Mouse (Mus musculus): Measurements from ENCODE around the gene Lypla2.
"Not testable (repeated sequence)": the region's sequence is repeated elsewhere in the genome, so short reads cannot be mapped to it uniquely, and the experiment has no call there.

The Lypla2 gene

GRCm38 (mm10) chr4:135946659-135947301 is 25.6 kb downstream of the Lypla2 start:
- peak; percentile 37 for DNase-seq

- peak; percentile 96 for DNase-seq
Observed at GRCm38 (mm10) chr4:135946278-135946658, 26.2 kb downstream of the Lypla2 start, which contains the start of gene Hmgcl. Gene Hmgcl, plus strand, starts transcription at chr4:135946448.

GRCm38 (mm10) chr4:135945706-135946105 is 26.7 kb downstream of the Lypla2 start:
- no peak for DNase-seq

- no peak for DNase-seq
Observed at GRCm38 (mm10) chr4:135943389-135943788, 29.0 kb downstream of the Lypla2 start.

GRCm38 (mm10) chr4:135942193-135942592 is 30.2 kb downstream of the Lypla2 start:
- DNase-seq = no peak

GRCm38 (mm10) chr4:135941026-135941425 is 31.4 kb downstream of the Lypla2 start:
- DNase-seq = not testable (repeated sequence)

GRCm38 (mm10) chr4:135938858-135939257 is 33.6 kb downstream of the Lypla2 start:
- DNase-seq = no peak

- no peak for DNase-seq
Observed at GRCm38 (mm10) chr4:135935502-135935901, 36.9 kb downstream of the Lypla2 start.

GRCm38 (mm10) chr4:135934708-135935500 is 37.5 kb downstream of the Lypla2 start:
- DNase-seq = peak; percentile 21

GRCm38 (mm10) chr4:135931832-135932231 is 40.6 kb downstream of the Lypla2 start:
- peak; percentile 48 for DNase-seq

GRCm38 (mm10) chr4:135930239-135930638 is 42.2 kb downstream of the Lypla2 start:
- no peak for DNase-seq

- no peak for DNase-seq
Observed at GRCm38 (mm10) chr4:135929828-135930227, 42.6 kb downstream of the Lypla2 start.

- no peak for DNase-seq
Observed at GRCm38 (mm10) chr4:135929405-135929804, 43.0 kb downstream of the Lypla2 start.

GRCm38 (mm10) chr4:135928376-135928775 is 44.0 kb downstream of the Lypla2 start:
- no peak for DNase-seq

GRCm38 (mm10) chr4:135926861-135927260 is 45.6 kb downstream of the Lypla2 start:
- DNase-seq = no peak

GRCm38 (mm10) chr4:135926195-135926808 is 46.1 kb downstream of the Lypla2 start:
- DNase-seq = no peak

GRCm38 (mm10) chr4:135925341-135925740 is 47.1 kb downstream of the Lypla2 start:
- no peak for DNase-seq

- DNase-seq = no peak
Observed at GRCm38 (mm10) chr4:135924418-135924817, 48.0 kb downstream of the Lypla2 start.

- no peak for DNase-seq
Observed at GRCm38 (mm10) chr4:135922190-135922589, 50.2 kb downstream of the Lypla2 start.

- DNase-seq = peak; percentile 46
Observed at GRCm38 (mm10) chr4:135921257-135922120, 50.9 kb downstream of the Lypla2 start.

- DNase-seq = peak; percentile 98
Observed at GRCm38 (mm10) chr4:135920304-135921241, 51.9 kb downstream of the Lypla2 start, which contains the start of gene Fuca1. Gene Fuca1, plus strand, starts transcription at chr4:135920735.

- no peak for DNase-seq
Observed at GRCm38 (mm10) chr4:135919280-135919639, 53.2 kb downstream of the Lypla2 start.

Data from embryo, embryonic 11 days (tissue).